Mouse (Mus musculus) myocyte (in vitro differentiated cells): ENCODE results near the gene Cln5.

Experiments used
- CEBPB ChIP-seq: IDR thresholded peaks from 2 replicates; pipeline ENCODE4 v1.6.1; 2011; ENCODE audit warnings: mild to moderate bottlenecking, moderate library complexity; ENCODE audit not compliant: poor library complexity, insufficient read depth, severe bottlenecking
- E2F4 ChIP-seq: IDR thresholded peaks from one replicate; pipeline ENCODE4 v1.6.1; 2011; ENCODE audit warnings: mild to moderate bottlenecking, control low read depth, moderate library complexity; ENCODE audit not compliant: insufficient read depth
- MAX ChIP-seq: IDR thresholded peaks from one replicate; pipeline ENCODE4 v1.6.1; 2011; ENCODE audit warnings: low read depth, mild to moderate bottlenecking, control low read depth
- MYOD1 ChIP-seq, 3 experiments: IDR thresholded peaks; one replicate each; pipeline ENCODE4 v1.6.1; 2011; ENCODE audit warnings: control low read depth in 2 of 3, low read depth in 2 of 3, mild to moderate bottlenecking in 2 of 3, moderate library complexity in 1 of 3; ENCODE audit not compliant: insufficient read length in 2 of 3, control insufficient read depth in 1 of 3
- MYOG ChIP-seq, 3 experiments: IDR thresholded peaks; one replicate each; pipeline ENCODE4 v1.6.1; 2011; ENCODE audit warnings: control low read depth in 2 of 3, low read depth in 2 of 3, mild to moderate bottlenecking in 2 of 3; ENCODE audit not compliant: insufficient read length in 2 of 3, control insufficient read depth in 1 of 3, insufficient read depth in 1 of 3
- POLR2A ChIP-seq: IDR thresholded peaks from one replicate; pipeline ENCODE4 v1.6.1; 2011; ENCODE audit warnings: low read depth, mild to moderate bottlenecking, control low read depth, moderate library complexity; ENCODE audit not compliant: insufficient read length
- POLR2AphosphoS2 ChIP-seq: IDR thresholded peaks from one replicate; pipeline ENCODE4 v1.6.1; 2011; ENCODE audit warnings: low read depth, control low read depth; ENCODE audit not compliant: insufficient read length
- TCF12 ChIP-seq: IDR thresholded peaks from one replicate; pipeline ENCODE4 v1.6.1; 2011; ENCODE audit warnings: mild to moderate bottlenecking, control low read depth; ENCODE audit not compliant: poor library complexity, insufficient read depth, severe bottlenecking
- USF1 ChIP-seq: IDR thresholded peaks from one replicate; pipeline ENCODE4 v1.6.1; 2011; ENCODE audit warnings: low read depth, mild to moderate bottlenecking, control low read depth, moderate library complexity

- TF ChIP-seq TCF12 = no peak
- TF ChIP-seq POLR2A = no peak
- no peak for TF ChIP-seq POLR2AphosphoS2
- no peak for TF ChIP-seq USF1
- TF ChIP-seq MYOD1 (IDR thresholded peaks at IDR 0.05; ENCODE audit: control insufficient read depth in 1 of 3, insufficient read length in 2 of 3, low read depth in 2 of 3) = no peak
- no peak for TF ChIP-seq CEBPB
- TF ChIP-seq MYOG (IDR thresholded peaks at IDR 0.05; ENCODE audit: control insufficient read depth in 1 of 3, insufficient read depth in 1 of 3, insufficient read length in 2 of 3, low read depth in 2 of 3) = no peak
- no peak for TF ChIP-seq MAX
- TF ChIP-seq E2F4 = no peak
These were observed 40.8 kb upstream of the Cln5 start for GRCm38 (mm10) chr14:103029203-103029602.
